Mouse (Mus musculus) testis, adult 2 months (tissue): ENCODE results near the gene CK137956. TPM values are rescaled to one million over a fixed set of nuclear protein-coding genes. Genes with fewer than 3 reads are reported as not detected.

ENCODE experiments used
- H3K27ac ChIP-seq: fragments of 200-500 bp; 2 replicates; pipeline ENCODE4 v1.5.1; 2012; ENCODE audit warnings: low read depth, low read length; ENCODE audit not compliant: control insufficient read depth, insufficient read depth
- H3K27me3 ChIP-seq: fragments of 200-500 bp; 2 replicates; pipeline ENCODE4 v1.6.1; 2012; ENCODE audit warnings: mild to moderate bottlenecking, low read length, moderate library complexity; ENCODE audit not compliant: control insufficient read depth, insufficient read depth
- H3K36me3 ChIP-seq: fragments of 200-500 bp; 2 replicates; pipeline ENCODE4 v1.6.1; 2012; ENCODE audit warnings: mild to moderate bottlenecking, low read length; ENCODE audit not compliant: control insufficient read depth, insufficient read depth
- H3K4me1 ChIP-seq: fragments of 200-500 bp; 2 replicates; pipeline ENCODE4 v1.6.1; 2012; ENCODE audit warnings: low read length; ENCODE audit not compliant: control insufficient read depth, insufficient read depth
- H3K4me3 ChIP-seq: fragments of 200-500 bp; 2 replicates; pipeline ENCODE4 v1.5.1; 2012; ENCODE audit warnings: low read depth, mild to moderate bottlenecking, low read length, moderate library complexity, mixed read lengths; ENCODE audit not compliant: control insufficient read depth
- CTCF ChIP-seq: fragments of 200-500 bp; IDR thresholded peaks from 2 replicates; pipeline ENCODE4 v1.5.1; 2012; ENCODE audit warnings: low read depth, mild to moderate bottlenecking, inconsistent platforms, low read length, moderate library complexity; ENCODE audit not compliant: control insufficient read depth, insufficient read depth, insufficient replicate concordance
- POLR2A ChIP-seq: fragments of 200-500 bp; IDR thresholded peaks from 2 replicates; pipeline ENCODE4 v1.6.1; 2012; ENCODE audit warnings: low read depth, mild to moderate bottlenecking, inconsistent platforms, low read length, moderate library complexity; ENCODE audit not compliant: control insufficient read depth
- polyA plus RNA-seq: library from polyadenylated mRNA; depleted of rRNA; stranded (reverse); fragments of >200 nt; gene quantifications from 2 replicates; pipeline ENCODE4 v1.2.3, GENCODE M21; 2012; rRNA removed

The CK137956 gene
- 134 and 154 TPM in 2 replicates for polyA plus RNA-seq

DNA sequence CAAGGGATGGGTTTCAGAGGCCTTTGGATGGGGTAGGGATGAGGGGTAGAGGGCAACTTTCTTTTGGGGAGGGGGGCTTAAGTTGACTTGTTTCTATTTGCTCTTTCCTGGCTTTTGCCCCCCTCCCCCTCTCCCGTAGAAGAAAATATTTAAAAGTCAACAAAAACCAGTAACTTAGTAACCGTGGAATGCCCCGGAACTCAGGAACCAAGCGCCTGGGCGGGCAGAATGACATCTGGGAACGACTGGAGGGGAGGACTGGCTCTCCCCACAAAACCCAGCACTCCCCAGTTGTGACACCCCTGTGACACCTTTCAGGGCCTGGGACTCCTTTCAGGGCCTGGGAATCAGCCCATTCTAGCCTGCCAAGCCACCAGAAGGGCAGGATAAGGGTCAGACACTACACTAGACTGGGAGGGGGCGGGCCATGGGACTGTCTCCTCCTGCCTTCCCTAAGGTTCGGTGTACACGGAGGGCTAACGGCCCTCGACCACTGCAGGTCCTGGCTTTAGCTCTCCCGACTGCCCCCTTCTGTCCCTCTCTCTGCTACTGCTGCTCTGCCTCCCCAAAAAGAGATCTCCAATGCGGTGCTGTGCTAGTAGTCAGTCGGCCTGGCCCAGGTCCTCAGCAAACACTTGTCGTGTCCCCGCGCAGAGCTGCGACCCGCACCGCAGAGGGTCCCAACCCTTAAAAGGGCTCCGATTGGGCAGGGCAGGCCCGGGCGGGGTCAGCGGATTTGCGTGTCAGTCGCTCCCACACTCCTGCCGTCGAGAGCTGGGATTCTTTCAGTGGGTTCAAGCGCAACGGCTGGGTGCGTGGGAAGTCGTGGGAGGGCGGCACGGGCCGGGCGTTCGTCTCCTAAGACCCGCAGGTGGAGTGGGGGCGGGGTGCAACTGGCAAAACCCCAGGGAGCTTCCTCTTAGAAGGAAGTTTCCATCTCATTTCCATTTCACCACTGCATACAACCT lies at the start of gene CK137956:
Gene CK137956 (minus strand): TSS at position 51 of the 968 bp plus-strand sequence.
- Histone ChIP-seq H3K4me3 (peak within 1 kb of the TSS; percentile 90), H3K27ac (peak within 1 kb of the TSS; percentile 83), H3K4me1 (peaks cover 17% of the 10 kb centered on the region), H3K27me3 (no peaks in the 10 kb centered on the region), H3K36me3 (no peaks in the 10 kb centered on the region)
- TF ChIP-seq POLR2A = peak; percentile 62; the same call in 1 of the 2 replicates
- no peak for TF ChIP-seq CTCF

DNA sequence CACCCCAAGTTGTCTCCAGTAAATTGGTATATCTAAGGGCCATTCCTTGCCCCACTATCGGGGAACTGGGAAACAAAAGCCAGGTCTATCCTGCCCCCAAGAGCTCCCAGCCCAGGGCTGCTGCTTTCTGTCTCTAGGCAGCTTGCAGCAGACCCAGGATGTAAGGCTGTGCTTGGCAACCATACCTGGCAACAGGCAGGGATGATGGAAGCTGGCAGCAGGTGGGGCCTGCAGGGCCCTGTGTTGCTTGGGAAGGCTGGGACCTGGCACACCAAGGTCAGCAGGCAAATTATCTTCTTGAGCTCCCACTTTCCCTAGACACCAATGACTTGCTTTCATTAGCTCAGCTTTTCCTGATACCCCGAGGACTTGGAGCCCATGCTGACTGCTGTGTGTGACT lies 48.7 kb upstream of the CK137956 start:
- no peak overlapping the region for H3K27ac ChIP-seq
- no peaks in the 10 kb centered on the region for H3K36me3 ChIP-seq
- no peak for TF ChIP-seq POLR2A
- TF ChIP-seq CTCF = no peak

DNA sequence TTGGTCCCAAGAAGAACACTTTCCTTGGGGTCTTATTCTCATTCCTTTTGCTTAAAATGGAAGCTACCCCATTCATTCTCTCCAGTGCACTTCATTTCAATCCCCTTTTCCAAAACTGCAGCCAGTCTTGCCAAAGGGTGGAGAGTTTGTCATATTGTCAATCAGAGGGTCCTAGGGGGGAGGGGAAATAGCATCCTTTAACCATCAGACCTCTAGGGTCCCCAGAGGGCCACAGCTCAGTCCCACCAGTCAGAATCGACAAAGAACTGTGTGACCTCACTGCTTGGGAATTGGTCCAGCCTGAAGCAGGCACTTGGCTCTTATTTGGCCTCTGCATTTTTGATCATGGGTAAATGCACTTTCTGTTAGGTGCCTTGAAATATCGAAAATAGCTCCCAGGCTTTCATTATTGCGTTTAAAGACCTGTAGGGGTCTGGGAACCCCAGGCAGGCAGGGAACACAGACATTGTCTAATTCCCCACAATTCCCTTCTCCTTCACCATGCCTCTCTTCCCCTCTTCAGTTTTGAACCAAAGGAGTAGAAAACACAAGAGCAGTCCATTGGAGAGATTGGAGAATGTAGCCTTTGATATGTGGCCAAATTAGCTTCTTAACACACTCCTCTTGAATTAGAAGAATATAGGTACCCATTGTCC lies 34.2 kb upstream of the CK137956 start:
- no peaks in the 10 kb centered on the region for H3K27me3 ChIP-seq
- no peaks in the 10 kb centered on the region for H3K36me3 ChIP-seq
- no peak overlapping the region for H3K4me3 ChIP-seq
- TF ChIP-seq POLR2A = no peak
- TF ChIP-seq CTCF = no peak
- H3K27ac ChIP-seq = no peak overlapping the region
- H3K4me1 ChIP-seq = no peaks in the 10 kb centered on the region

More for the DNA sequence above, 48.7 kb upstream of the CK137956 start:
- H3K27me3 ChIP-seq = no peaks in the 10 kb centered on the region
- no peaks in the 10 kb centered on the region for H3K4me1 ChIP-seq
- H3K4me3 ChIP-seq = no peak overlapping the region

DNA sequence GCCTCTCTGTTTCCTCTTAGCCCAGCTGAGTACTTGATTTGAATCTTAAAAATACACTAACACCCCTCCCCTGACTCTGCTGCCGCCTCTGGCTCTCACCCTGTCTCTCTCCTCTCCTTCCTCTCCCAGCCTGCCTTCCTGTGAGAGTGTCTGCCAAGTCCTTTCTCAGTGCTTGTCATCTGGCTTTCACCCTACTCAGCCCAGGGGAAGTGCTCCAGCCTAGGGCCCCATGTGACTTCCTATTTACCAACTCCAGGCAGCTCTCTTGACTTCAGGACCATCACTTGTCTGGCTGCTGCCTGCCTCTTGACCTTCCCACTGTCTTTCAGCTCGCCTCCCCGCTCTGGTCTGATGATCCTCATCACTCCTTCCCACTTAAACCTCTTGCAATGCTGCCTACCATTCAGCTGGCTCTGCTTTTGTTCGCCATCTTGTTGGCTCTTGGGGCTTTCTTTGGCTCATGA lies 31.9 kb upstream of the CK137956 start:
- Histone ChIP-seq H3K4me3 (no peak overlapping the region), H3K36me3 (no peaks in the 10 kb centered on the region), H3K27ac (no peak overlapping the region), H3K27me3 (no peaks in the 10 kb centered on the region), H3K4me1 (no peaks in the 10 kb centered on the region)
- no peak for TF ChIP-seq CTCF
- TF ChIP-seq POLR2A = no peak

DNA sequence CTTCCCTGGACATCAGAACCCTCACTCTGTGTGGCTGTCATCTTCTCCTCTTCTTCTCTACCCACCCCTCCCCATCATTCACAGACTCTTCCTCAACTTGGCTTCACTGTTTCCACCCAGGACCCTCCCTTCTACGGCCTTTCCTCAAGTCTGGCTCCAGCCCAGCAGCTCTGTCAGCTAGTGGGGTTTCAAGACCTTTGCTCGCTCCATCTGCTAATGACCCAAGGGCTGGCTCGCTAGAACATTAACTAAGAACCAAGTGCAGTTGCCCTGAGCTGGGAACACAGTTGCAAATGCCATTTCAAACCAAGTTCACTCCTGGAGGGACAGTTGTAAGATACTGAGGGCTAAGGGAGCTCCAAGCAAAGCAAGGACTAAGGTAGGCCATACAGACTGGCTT lies 28.5 kb upstream of the CK137956 start:
- TF ChIP-seq CTCF (no peak), POLR2A (no peak)
- H3K36me3 ChIP-seq = no peaks in the 10 kb centered on the region
- no peak overlapping the region for H3K27ac ChIP-seq
- H3K27me3 ChIP-seq = no peaks in the 10 kb centered on the region
- H3K4me3 ChIP-seq = no peak overlapping the region
- no peaks in the 10 kb centered on the region for H3K4me1 ChIP-seq

DNA sequence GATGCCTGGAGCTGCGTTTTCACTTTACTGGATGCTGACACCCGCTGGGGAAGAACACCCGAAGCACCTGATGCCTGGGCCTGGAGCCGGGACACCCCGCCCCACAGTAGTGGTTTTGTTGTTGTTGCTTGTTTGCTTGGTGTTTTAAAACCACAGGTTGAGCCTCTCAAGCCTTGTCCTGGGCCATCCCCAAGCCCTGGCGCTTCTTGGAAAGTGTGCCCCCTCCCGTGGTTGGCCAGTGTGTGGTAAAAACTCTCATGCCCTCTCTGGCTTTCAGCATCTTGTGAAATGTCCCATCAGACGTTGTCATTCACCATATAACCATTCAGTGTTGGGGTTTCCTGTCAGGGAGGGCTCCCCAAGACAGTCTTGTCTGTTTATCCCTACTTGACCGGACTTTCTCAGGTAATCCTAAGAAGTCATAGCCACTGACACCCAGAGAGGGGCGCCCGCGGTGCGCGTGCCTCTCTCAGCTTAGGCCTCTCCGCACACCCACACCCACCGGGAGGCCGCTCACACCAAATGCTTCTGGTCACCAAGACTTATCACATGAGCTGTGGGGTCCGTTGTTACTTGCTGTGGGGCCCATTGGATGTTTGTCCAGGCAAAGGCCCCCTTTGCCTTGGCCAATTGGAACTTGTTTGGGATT lies 18.7 kb upstream of the CK137956 start:
- no peaks in the 10 kb centered on the region for H3K36me3 ChIP-seq
- TF ChIP-seq POLR2A (no peak), CTCF (no peak)
- no peak overlapping the region for H3K27ac ChIP-seq
- H3K27me3 ChIP-seq = no peaks in the 10 kb centered on the region; the same call in none of the 2 replicates
- no peak overlapping the region for H3K4me3 ChIP-seq
- H3K4me1 ChIP-seq = peaks cover 16% of the 10 kb centered on the region
